Mouse (Mus musculus) liver, embryonic 16.5 days (tissue): ENCODE data around the gene Pa2g4. TPM values are rescaled to one million over a fixed set of nuclear protein-coding genes. Genes with fewer than 3 reads are reported as not detected.
A peak's percentile ranks its signal among the peaks of the same experiment; 100 is the strongest.

Experiments
- ATAC-seq: fragments of 200-750 bp; cut with Nextera tagmentation; 2 replicates; pipeline ENCODE4 v1.8.0; 2017; ENCODE audit warnings: low read depth, mild to moderate bottlenecking, moderate number of reproducible peaks, moderate library complexity
- H3K27ac ChIP-seq: fragments of 300-500 bp; sonication (generic); 2 replicates; pipeline ENCODE4 v1.5.1; 2014; ENCODE audit warnings: mild to moderate bottlenecking, low read length
- H3K27me3 ChIP-seq: fragments of 300-500 bp; sonication (generic); 2 replicates; pipeline ENCODE4 v1.6.1; 2014; ENCODE audit warnings: low read depth, low read length, mixed read lengths; ENCODE audit not compliant: control insufficient read depth, insufficient read depth
- H3K36me3 ChIP-seq: fragments of 300-500 bp; sonication (generic); 2 replicates; pipeline ENCODE4 v1.6.1; 2014; ENCODE audit warnings: mild to moderate bottlenecking; ENCODE audit not compliant: control insufficient read depth, insufficient read depth
- H3K4me1 ChIP-seq: fragments of 300-500 bp; sonication (generic); 2 replicates; pipeline ENCODE4 v1.6.1; 2014; ENCODE audit warnings: low read depth, low read length, mixed read lengths; ENCODE audit not compliant: control insufficient read depth
- H3K4me2 ChIP-seq: fragments of 300-500 bp; sonication (generic); 2 replicates; pipeline ENCODE4 v1.6.1; 2014; ENCODE audit warnings: low read depth, low read length, mixed read lengths
- H3K4me3 ChIP-seq: fragments of 300-500 bp; sonication (generic); 2 replicates; pipeline ENCODE4 v1.5.1; 2014; ENCODE audit warnings: low read depth, mild to moderate bottlenecking, low read length
- H3K9ac ChIP-seq: fragments of 300-500 bp; sonication (generic); 2 replicates; pipeline ENCODE4 v1.6.1; 2014; ENCODE audit warnings: low read depth, low read length
- H3K9me3 ChIP-seq: fragments of 300-500 bp; sonication (generic); replicated peaks from 2 replicates; pipeline ENCODE4 v1.6.1; 2016; ENCODE audit warnings: low read length; ENCODE audit not compliant: control insufficient read depth
- WGBS: fragments of 180-500 bp; shearing (Covaris S2); extraction: QIAGEN DNeasy Blood & Tissue Kit; methylation state at CpG from one replicate; pipeline ENCODE4 v1.1.7; 2014; ENCODE audit not compliant: insufficient replicate concordance; 5-methylcytosine and 5-hydroxymethylcytosine counted together
- polyA plus RNA-seq: library from polyadenylated mRNA; unstranded; fragments of >200 nt; fragmentation: Nextera tagmentation; extraction: Ambion mirVana; gene quantifications from 2 replicates; pipeline ENCODE4 v1.2.1, GENCODE M21; 2015

The Pa2g4 gene
- polyA plus RNA-seq, 1 experiment from 2014 or later: 96.2 TPM

GRCm38 (mm10) chr10:128546361-128546760 is 19.4 kb downstream of the Pa2g4 start:
- ATAC-seq: no peak
- peak overlapping the region; percentile 86 for H3K4me2 ChIP-seq
- peaks cover 12% of the 10 kb centered on the region for H3K4me1 ChIP-seq
- H3K27ac ChIP-seq: peak overlapping the region; percentile 83
- peak overlapping the region; percentile 75 for H3K4me3 ChIP-seq
- H3K36me3 ChIP-seq: peaks cover 22% of the 10 kb centered on the region
- no peaks in the 10 kb centered on the region for H3K9me3 ChIP-seq
- WGBS: 5% methylated on average over 4 of the region's 4 CpGs
- H3K27me3 ChIP-seq: no peaks in the 10 kb centered on the region
- H3K9ac ChIP-seq: peak overlapping the region; percentile 81

GRCm38 (mm10) chr10:128545570-128545898 is 20.3 kb downstream of the Pa2g4 start:
- H3K36me3 ChIP-seq: peaks cover 22% of the 10 kb centered on the region
- WGBS: 82% methylated on average over 3 of the region's 3 CpGs
- ATAC-seq: no peak

DNA sequence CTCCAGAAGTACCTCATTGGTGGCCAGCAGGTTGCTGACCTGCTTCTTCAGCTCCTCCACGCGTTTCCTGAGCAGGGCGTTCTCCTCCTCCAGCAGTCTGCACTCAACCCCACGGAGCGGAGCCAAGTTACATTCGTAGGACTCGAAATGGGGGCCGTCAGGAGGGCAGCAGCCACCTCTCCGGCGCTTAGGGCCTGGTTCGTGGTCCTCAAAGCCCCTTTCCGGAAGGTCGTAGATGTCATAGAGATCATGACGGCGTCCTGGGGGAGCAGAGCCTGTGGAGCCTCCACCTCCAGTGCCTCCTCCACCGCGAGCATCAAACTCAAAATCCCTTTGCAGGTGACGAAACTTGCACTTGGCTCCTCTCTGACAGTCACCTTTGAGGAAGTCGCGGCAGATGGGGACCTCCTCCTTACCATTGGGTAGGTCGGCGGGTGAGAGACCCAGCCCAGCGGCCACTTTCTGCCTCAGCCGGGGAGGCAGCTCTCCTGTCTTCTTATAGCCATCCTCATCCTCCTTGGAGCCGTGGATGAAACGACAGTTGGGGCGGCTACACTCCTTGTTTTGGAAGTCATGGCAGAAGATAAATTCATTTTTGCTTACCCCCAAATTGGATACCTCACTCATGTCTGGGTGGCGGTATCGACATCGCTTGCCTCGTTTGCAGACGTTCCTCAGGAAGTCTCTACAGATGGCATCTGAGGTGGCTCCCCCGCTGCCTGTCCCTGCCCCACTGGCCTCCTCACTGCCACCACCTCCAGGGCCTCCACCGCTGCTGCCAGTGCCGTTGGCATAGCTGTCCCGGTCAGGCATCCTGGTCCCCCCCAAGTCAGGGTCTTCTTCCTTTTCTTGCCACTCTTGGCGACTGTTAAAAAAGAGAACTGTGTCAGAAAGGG is 20.9 kb downstream of the Pa2g4 start:
- no peak overlapping the region for H3K9ac ChIP-seq
- H3K9me3 ChIP-seq: no peaks in the 10 kb centered on the region
- peaks cover 22% of the 10 kb centered on the region for H3K36me3 ChIP-seq
- no peak overlapping the region for H3K4me2 ChIP-seq
- no peak for ATAC-seq
- 88% methylated on average over 37 of the region's 37 CpGs for WGBS
- no peak overlapping the region for H3K4me3 ChIP-seq
- no peak overlapping the region for H3K27ac ChIP-seq
- H3K4me1 ChIP-seq: peaks cover 12% of the 10 kb centered on the region
- H3K27me3 ChIP-seq: no peaks in the 10 kb centered on the region

More at GRCm38 (mm10) chr10:128545570-128545898, 20.3 kb downstream of the Pa2g4 start:
- Histone ChIP-seq H3K9ac (no peak overlapping the region), H3K9me3 (no peaks in the 10 kb centered on the region), H3K4me1 (peaks cover 12% of the 10 kb centered on the region), H3K4me3 (no peak overlapping the region), H3K4me2 (no peak overlapping the region), H3K27ac (no peak overlapping the region), H3K27me3 (no peaks in the 10 kb centered on the region)

DNA sequence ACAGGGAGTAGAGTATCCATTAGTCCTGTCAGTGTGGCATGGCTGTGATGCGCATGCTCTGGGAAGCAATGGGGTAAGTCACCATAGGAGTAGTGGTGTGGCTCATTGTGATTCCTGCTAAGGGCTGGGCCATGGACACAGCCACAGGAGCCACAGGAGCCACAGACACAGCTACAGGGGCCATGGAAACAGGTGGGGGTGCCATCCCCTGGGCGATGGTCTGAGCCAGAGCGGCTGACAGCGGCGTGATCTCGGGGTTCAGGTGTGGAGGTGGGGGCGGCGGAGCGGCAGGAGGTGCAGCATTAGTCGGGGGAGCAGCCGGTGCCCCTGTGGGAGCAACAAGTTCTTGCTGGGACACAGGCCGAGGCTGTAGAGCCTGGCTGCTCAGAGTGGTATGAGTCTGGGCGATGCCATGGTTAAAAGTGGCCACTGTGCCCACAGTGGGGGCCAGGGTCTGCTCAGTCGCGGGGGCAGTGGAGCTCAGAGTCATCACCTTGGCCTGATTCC is 21.6 kb downstream of the Pa2g4 start:
- H3K9ac ChIP-seq: no peak overlapping the region
- 90% methylated on average over 15 of the region's 15 CpGs for WGBS

GRCm38 (mm10) chr10:128543100-128543499 is 22.7 kb downstream of the Pa2g4 start:
- Histone ChIP-seq H3K4me1 (peaks cover 8% of the 10 kb centered on the region), H3K4me3 (no peak overlapping the region), H3K36me3 (peaks cover 22% of the 10 kb centered on the region), H3K4me2 (no peak overlapping the region), H3K9me3 (no peaks in the 10 kb centered on the region), H3K27ac (no peak overlapping the region), H3K27me3 (no peaks in the 10 kb centered on the region), H3K9ac (no peak overlapping the region)
- ATAC-seq: no peak
- 71% methylated on average over 2 of the region's 2 CpGs for WGBS

More for the DNA sequence above, 21.6 kb downstream of the Pa2g4 start:
- Histone ChIP-seq H3K4me3 (no peak overlapping the region), H3K4me1 (peaks cover 8% of the 10 kb centered on the region), H3K27ac (no peak overlapping the region), H3K4me2 (no peak overlapping the region), H3K27me3 (no peaks in the 10 kb centered on the region), H3K36me3 (peaks cover 22% of the 10 kb centered on the region), H3K9me3 (no peaks in the 10 kb centered on the region)
- ATAC-seq: no peak

DNA sequence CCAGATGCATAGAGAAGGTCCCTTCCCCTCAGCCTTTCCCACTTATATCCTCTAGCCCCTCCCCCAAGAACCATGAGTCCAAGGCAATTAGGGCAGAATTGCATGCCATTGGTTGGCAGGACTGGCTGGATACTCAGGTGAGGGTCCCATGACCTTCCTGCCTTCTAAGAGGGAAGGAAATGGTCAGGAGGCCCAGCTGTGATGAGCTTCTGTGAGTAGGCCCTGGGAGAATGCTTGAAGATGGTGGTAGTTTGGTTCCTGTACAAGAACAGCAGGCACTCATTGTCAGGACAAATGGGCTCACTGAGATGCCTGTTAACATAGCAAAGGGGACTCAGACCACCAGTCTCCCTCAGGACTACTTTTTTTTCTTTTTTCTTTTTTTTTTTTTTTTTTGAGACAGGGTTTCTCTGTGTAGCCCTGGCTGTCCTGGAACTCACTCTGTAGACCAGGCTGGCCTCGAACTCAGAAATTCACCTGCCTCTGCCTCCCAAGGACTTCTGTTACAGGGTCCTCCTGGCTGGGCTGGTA is 27.4 kb downstream of the Pa2g4 start:
- Histone ChIP-seq H3K4me3 (no peak overlapping the region), H3K9ac (no peak overlapping the region), H3K4me1 (peaks cover 15% of the 10 kb centered on the region), H3K4me2 (no peak overlapping the region), H3K9me3 (no peaks in the 10 kb centered on the region), H3K27ac (no peak overlapping the region), H3K36me3 (no peaks in the 10 kb centered on the region; the same call in 1 of the 2 replicates), H3K27me3 (no peaks in the 10 kb centered on the region)
- WGBS: 69% methylated on average over 1 of the region's 1 CpGs
- ATAC-seq: no peak

DNA sequence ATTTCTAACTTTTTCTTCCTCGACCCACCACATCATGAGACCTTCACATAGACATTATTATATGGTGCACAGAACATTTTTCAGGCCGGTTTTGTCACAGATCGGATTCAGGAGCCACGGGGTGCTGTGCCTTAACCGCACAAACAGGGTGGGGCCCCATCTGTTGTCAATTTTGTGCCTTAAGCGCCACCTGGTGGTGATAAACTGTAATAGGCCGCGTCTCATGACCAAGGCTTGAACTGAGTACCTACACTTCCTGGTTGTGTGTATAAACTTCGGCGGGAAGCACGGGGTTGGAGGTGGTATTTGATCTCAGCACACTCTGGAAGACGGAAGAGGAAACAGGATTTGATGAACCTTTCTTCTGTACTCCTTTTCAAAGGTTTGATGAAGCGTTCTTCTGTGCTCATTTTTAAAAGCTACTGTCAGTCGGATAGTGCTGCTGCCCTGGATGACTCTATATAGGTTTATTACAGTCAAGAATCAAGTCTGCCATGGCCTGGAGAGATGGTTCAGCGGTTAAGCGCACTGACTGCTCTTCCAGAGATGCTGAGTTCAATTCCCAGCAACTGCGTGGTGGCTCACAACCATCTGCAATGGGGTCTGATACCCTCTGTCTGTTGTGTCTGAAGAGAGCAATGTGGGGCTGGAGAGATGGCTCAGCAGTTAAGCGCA is 29.4 kb downstream of the Pa2g4 start:
- H3K4me3 ChIP-seq: peak overlapping the region; percentile 31
- 13% methylated on average over 18 of the region's 18 CpGs for WGBS

GRCm38 (mm10) chr10:128535624-128536265 is 30.0 kb downstream of the Pa2g4 start:
- H3K4me2 ChIP-seq: peak overlapping the region; percentile 51
- peaks cover 15% of the 10 kb centered on the region for H3K4me1 ChIP-seq
- peak overlapping the region; percentile 31; the same call in 1 of the 2 replicates for H3K4me3 ChIP-seq
- peak overlapping the region; percentile 2; the same call in 1 of the 2 replicates for H3K9ac ChIP-seq
- ATAC-seq: peak; percentile 17
- H3K27me3 ChIP-seq: no peaks in the 10 kb centered on the region
- H3K27ac ChIP-seq: peak overlapping the region; percentile 46
- WGBS: 55% methylated on average over 4 of the region's 4 CpGs
- no peaks in the 10 kb centered on the region for H3K9me3 ChIP-seq
- no peaks in the 10 kb centered on the region for H3K36me3 ChIP-seq

More for the DNA sequence above, 29.4 kb downstream of the Pa2g4 start:
- Histone ChIP-seq H3K36me3 (no peaks in the 10 kb centered on the region), H3K4me1 (peaks cover 15% of the 10 kb centered on the region), H3K4me2 (peak overlapping the region; percentile 51), H3K27me3 (no peaks in the 10 kb centered on the region), H3K9me3 (no peaks in the 10 kb centered on the region), H3K9ac (peak overlapping the region; percentile 2), H3K27ac (peak overlapping the region; percentile 46)
- ATAC-seq: peak; percentile 98
